Mouse (Mus musculus) spleen, adult 18-20 months (tissue): Measurements from ENCODE around the gene Gse1.

Experiments used
- DNase-seq, 2 experiments: peaks; one replicate each; pipeline ENCODE4 v3.0.0; 2022; ENCODE audit warnings: mixed read lengths in 2 of 2

Gse1 gene

DNA sequence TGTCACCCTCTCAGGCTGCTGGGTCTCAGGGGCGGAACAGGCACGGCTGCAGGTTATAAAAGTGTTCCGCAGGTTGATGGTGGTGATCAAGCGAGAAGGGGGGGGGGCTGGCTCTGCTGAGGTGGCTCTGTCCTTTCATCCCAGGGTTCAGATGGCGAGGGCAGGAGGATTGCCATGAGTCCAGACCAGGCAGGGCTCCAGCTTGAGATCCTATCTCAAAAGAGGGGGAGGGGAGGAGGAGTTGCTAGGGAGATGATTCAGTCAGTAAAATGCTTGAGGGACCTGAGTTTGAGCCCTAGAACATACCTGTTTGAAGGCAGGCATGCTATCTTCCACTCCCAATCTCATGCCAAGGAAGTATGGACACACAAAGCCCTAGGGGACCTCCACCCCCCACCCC is 332.3 kb downstream of the Gse1 start:
- no peak for DNase-seq

- peak in 1 of 2 experiments; percentile 35 for DNase-seq
Observed at GRCm38 (mm10) chr8:120561539-120562435, 333.5 kb downstream of the Gse1 start.

GRCm38 (mm10) chr8:120562680-120563347 is 334.6 kb downstream of the Gse1 start:
- DNase-seq: no peak

GRCm38 (mm10) chr8:120563348-120563724 is 335.1 kb downstream of the Gse1 start:
- DNase-seq: no peak

DNA sequence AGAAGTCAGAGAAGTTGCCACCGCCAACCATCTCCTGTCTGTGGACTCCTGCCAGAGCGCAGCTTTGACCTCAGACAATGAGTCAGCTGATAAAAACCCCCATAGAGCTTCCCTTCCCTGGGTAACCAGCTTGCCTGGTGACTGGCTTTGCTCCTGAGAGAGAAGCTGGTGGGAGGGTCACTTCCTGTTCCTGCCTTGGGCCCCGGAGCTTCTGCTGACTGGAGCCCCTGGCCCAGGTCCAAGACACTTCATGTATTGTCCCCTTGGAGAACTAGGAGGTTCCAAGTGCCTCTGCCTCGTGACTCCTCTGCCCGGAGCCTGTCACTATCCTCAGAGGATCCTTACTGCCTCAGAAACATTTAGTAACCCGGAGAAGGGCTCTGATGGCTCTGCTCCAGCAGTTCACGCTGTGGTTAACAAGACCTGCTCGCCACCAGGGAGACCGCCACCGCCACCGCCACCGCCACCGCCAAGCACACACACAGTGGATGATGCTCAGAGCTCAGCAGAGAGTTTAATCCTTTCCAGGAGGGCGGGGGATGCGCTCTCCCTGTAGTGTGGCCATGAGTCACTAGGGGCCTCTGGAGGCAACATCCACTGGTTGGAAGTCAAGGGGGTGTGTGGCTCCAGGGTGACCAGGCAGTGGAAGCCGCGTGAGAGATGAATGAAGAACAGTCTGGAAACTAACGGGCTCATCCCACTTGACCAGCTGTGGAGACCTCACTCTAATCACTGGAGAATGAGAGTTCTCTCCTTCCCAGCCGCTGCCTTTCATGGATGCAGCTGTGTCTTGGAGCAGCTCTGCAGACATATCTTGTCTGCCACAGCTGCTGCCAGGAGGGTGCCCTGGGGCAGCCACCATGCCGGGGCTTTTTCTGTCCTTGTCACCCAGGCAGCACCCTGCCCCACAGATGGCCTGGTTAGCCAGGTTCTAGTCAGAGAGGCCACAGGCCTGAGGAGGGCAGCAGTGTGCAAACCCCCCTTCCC is 335.9 kb downstream of the Gse1 start:
- peak; percentile 56 to 63 for DNase-seq

DNA sequence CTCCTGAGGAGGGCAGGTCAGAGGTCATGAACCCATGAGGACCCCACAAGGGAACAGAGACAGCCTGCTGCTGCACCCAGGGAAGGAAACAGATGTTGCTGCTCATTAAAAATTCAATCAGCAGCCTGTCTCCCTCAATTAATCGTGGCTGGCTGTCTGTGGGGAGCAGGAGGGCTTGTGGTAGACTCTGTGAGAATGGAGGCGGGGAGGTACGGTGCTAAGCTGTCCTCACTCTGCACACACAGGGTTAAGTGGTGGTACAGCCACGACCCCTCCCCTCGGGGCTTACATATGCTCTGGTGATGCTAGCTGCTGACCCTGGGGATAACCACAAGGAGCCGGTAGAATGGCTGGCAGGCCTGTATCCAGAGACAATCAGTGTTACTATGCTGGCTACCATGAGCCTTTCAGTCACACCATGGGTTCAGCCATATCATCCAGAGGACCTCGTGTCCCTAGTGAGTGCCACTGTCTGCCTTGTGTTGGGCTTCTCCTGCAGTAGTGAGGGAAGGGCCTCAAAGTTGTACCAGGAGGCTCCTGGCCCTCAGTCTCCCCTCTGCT is 337.0 kb downstream of the Gse1 start:
- no peak for DNase-seq

DNA sequence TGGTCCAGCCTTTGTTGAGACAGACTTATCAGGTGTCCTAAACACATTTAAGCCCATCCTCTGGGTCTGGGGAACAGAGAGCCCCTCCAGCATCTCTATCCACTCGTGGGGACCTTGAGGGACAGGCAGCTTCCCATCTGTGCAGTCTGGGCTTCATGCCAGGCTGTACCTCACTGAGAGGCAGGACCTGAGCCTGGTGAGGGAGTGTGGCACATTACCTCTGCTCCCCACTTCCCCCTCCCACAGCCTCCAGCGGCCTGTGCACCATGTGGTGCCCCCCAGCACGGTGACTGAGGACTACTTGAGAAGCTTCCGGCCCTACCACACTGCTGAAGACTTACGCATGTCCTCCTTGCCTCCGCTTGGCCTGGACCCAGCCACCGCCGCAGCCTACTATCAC is 338.4 kb downstream of the Gse1 start:
- no peak for DNase-seq

- DNase-seq: no peak
Observed at GRCm38 (mm10) chr8:120567731-120568130, 339.5 kb downstream of the Gse1 start.

DNA sequence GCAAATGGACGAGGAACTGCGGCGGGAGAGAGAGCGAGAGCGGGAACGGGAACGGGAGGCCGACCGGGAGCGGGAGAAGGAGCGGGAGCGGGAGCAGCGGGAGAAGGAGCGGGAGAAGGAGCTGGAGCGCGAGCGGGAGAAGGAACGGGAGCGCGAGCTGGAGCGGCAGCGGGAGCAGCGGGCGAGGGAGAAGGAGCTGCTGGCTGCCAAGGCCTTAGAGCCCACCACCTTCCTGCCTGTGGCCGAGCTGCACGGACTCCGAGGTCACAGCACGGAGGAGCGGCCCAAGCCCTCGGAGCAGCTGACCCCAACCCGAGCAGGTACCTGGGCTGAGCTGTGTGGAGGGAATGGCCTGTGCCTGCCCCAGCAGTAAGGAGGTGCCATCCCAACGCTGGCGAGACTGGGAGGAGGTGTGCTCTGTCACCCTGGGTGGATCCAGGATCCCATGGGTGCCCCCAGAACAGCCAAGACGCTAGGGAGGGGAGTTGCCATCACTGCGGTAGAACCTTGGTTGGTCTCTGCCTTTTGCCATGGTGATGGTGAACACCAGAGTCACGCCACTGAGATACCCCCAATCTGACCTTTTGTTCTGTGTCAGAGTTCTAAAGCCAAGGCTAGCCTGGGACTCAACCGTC is 340.0 kb downstream of the Gse1 start:
- DNase-seq: no peak

DNA sequence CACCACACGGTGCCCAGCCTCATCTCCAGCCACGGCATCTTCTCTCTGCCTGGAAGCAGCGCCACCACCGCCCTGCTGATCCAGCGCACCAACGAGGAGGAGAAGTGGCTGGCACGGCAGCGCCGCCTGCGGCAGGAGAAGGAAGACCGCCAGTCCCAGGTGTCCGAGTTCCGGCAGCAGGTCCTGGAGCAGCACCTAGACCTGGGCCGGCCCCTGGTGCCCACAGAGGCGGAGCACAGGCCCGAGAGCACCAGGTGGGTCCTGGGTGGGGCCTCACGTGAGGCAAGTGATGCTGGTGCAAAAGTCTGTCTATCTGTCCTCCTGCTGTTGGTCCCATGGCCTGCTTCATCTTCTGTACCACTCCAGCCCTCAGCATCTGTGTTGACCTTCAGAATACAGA is 340.9 kb downstream of the Gse1 start:
- no peak for DNase-seq

GRCm38 (mm10) chr8:120569939-120570715 is 341.9 kb downstream of the Gse1 start:
- DNase-seq: peak; percentile 52 to 80

DNA sequence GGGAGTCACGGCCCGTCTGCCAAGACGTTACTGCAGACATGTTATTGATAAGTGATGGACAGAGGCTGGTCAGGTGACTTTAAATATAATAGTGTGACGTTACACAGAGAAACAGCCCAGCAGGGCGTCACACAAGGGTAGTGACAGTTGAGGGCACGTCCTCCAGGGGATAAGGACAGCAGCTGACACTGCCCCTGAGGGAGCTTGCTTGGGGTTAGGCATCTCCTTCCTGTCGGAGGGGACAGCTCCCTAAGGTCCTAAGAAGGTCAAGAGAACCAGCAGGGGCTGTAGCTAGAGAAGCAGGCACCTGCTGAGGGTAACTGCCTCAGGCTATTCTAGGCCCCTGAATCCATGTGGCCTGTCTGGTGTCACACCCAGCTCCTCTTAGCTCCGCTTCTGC is 343.3 kb downstream of the Gse1 start:
- DNase-seq: no peak

GRCm38 (mm10) chr8:120572534-120572933 is 344.3 kb downstream of the Gse1 start:
- peak; percentile 71 to 72 for DNase-seq

DNA sequence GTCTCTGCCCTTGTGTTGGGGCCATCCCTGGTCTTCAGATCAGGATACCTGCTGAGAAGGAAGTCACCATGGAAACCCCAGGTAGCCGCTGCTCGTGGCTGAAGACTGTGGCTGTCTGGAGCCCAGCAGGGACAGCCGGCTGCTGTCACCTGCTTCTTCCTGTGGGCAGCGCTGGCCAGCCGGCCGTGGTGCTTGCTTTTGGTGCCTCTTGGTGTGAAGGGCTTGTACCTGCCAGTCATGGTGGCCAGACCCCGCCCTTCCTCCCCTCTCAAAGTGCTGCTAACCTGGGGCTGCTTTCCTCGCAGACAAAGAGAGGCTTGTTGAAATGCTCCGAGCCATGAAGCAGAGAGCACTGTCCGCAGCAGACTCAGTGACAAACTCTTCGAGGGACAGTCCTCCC is 345.6 kb downstream of the Gse1 start:
- DNase-seq: no peak

- DNase-seq: no peak
Observed at GRCm38 (mm10) chr8:120574941-120575340, 346.7 kb downstream of the Gse1 start.

DNA sequence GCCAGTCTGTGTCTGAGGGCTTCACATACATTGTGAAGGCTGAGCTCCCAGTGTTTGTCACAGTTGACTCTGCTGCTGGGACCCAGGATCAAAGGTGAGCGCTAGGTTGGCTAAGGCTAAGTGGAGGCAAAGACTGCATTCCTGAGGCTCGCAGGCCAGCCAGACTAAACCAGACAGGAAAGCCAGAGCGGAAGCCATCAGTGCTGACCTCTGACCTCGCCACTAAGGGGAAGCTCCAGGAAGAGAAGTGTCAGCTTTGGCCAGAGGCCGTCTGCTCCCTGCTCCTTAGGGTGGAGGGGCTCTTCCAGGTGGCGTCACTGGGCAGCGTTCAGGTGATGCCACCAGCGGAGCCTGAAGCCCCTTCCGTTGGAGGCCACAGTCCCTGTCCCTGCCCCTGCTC is 347.5 kb downstream of the Gse1 start:
- DNase-seq: no peak

DNA sequence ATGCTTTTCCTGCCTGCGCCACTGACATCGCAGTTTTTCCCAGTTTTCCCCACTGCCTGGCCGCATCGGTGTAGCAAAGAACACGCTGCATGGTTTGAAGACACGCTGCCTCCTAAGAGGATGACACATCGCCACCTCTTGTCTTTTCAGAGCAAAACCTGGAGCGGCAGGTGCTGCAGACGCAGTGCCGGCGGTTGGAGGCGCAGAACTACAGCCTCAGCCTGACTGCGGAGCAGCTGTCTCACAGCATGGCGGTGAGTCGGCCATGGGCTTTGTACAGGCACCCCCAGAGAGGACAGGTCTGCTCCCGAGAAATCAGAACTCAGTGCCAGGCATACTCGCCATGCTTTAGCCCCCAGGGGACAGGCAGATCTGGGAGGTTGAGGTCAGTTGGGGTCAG is 349.6 kb downstream of the Gse1 start:
- DNase-seq: no peak

DNA sequence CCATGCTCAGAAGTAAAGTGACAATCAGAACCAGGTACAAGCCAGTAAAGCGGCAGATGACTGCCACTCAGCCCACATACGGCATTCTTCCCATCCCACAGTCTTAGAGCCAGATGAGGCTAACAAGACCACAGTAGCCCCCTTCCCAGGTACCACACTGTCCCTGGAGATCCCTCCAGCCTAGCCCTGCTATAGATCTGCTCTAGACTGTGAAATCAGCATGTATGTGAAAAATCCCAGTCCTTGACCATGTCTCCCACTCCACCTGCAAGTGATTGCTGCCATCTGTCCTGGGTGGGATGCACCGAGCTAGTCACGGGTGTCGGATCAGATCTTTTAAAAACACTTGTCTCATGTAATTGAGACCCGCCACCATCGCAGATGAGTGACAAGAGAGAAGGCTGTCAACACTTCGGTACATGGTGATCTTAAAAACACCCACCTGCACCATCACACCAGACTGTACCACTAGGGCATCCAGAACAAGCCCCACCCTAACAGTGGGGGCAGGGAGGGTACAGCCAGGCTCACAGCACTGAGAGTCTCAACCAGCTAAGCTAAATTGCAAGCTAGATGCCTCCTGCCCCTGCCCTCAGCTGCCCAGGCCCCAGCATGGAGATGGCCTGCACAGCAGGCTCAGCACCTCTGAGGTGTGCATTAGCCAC is 352.2 kb downstream of the Gse1 start:
- DNase-seq: no peak

- DNase-seq: no peak
Observed at GRCm38 (mm10) chr8:120581329-120581728, 353.1 kb downstream of the Gse1 start.

GRCm38 (mm10) chr8:120581811-120582210 is 353.6 kb downstream of the Gse1 start:
- no peak for DNase-seq

- DNase-seq: peak in 1 of 2 experiments; percentile 2
Observed at GRCm38 (mm10) chr8:120585521-120585920, 357.3 kb downstream of the Gse1 start.
